Mouse (Mus musculus) heart, postnatal 0 days (tissue): ENCODE measurements around the gene Pbx4.

Experiments
- CTCF ChIP-seq: IDR thresholded peaks from 2 replicates; pipeline ENCODE4 v1.5.1; 2016; ENCODE audit warnings: antibody characterized with exemption, control low read depth, low read depth
- EP300 ChIP-seq: IDR thresholded peaks from 2 replicates; pipeline ENCODE4 v1.6.1; 2016; ENCODE audit warnings: antibody characterized with exemption, low read depth

- TF ChIP-seq EP300 (no peak), CTCF (no peak)
Measured at GRCm38 (mm10) chr8:69802216-69802615, 30.1 kb upstream of the Pbx4 start.
